Mouse (Mus musculus) MEL (cell line): ENCODE results near the gene Rasl10a. TPM values are rescaled to one million over a fixed set of nuclear protein-coding genes. Genes with fewer than 3 reads are reported as not detected.
A peak's percentile ranks its signal among the peaks of the same experiment; 100 is the strongest.

Source experiments
- DNase-seq: peaks from one replicate; pipeline ENCODE4 v3.0.0; 2011; ENCODE audit warnings: low read depth, low spot score
- H3K27ac ChIP-seq: 2 replicates; pipeline ENCODE4 v1.5.1; 2012; ENCODE audit warnings: low read depth, mild to moderate bottlenecking, control low read depth, low read length, moderate library complexity; ENCODE audit not compliant: control insufficient read depth
- H3K27me3 ChIP-seq, 2 experiments: fragments of 150-350 bp in 1 of 2; sonication (generic) in 1 of 2; 2 replicates each; pipeline ENCODE4 v1.6.1; 2012; ENCODE audit warnings: low read length in 2 of 2, mild to moderate bottlenecking in 2 of 2, improper control_type of control experiment in 1 of 2, moderate library complexity in 1 of 2; ENCODE audit not compliant: insufficient read depth in 2 of 2, control insufficient read depth in 1 of 2
- H3K36me3 ChIP-seq, 2 experiments: 2 replicates each; pipeline ENCODE4 v1.6.1; 2012 to 2014; ENCODE audit warnings: low read length in 2 of 2, improper control_type of control experiment in 1 of 2, inconsistent platforms in 1 of 2, mild to moderate bottlenecking in 1 of 2; ENCODE audit not compliant: insufficient read depth in 2 of 2, control insufficient read depth in 1 of 2
- H3K4me1 ChIP-seq, 2 experiments: fragments of 150-350 bp in 1 of 2; sonication (generic) in 1 of 2; 2 replicates each; pipeline ENCODE4 v1.6.1; 2012; ENCODE audit warnings: low read length in 2 of 2, improper control_type of control experiment in 1 of 2, mild to moderate bottlenecking in 1 of 2; ENCODE audit not compliant: insufficient read depth in 2 of 2, control insufficient read depth in 1 of 2
- H3K4me3 ChIP-seq, 2 experiments: fragments of 150-350 bp in 1 of 2; sonication (generic) in 1 of 2; 2 replicates each; pipeline ENCODE4 v1.5.1; 2012; ENCODE audit warnings: low read depth in 2 of 2, low read length in 2 of 2, mild to moderate bottlenecking in 2 of 2, moderate library complexity in 2 of 2, control low read depth in 1 of 2, improper control_type of control experiment in 1 of 2; ENCODE audit not compliant: control insufficient read depth in 1 of 2, insufficient read depth in 1 of 2
- H3K79me2 ChIP-seq: 2 replicates; pipeline ENCODE4 v1.6.1; 2012; ENCODE audit warnings: mild to moderate bottlenecking, low read length, moderate library complexity; ENCODE audit not compliant: control insufficient read depth, poor library complexity, insufficient read depth
- H3K9ac ChIP-seq: 2 replicates; pipeline ENCODE4 v1.6.1; 2012; ENCODE audit warnings: low read depth, mild to moderate bottlenecking, control low read depth, low read length, moderate library complexity; ENCODE audit not compliant: control insufficient read depth, poor library complexity, severe bottlenecking
- H3K9me3 ChIP-seq: fragments of 150-350 bp; sonication (generic); replicated peaks from 2 replicates; pipeline ENCODE4 v1.6.1; 2012; ENCODE audit warnings: mild to moderate bottlenecking, low read length, improper control_type of control experiment, moderate library complexity; ENCODE audit not compliant: insufficient read depth
- BHLHE40 ChIP-seq: IDR thresholded peaks from 2 replicates; pipeline ENCODE4 v1.6.1; 2012; ENCODE audit warnings: low read depth, mild to moderate bottlenecking, inconsistent platforms, low read length, improper control_type of control experiment, borderline replicate concordance
- CHD1 ChIP-seq: IDR thresholded peaks from 2 replicates; pipeline ENCODE4 v1.6.1; 2012; ENCODE audit warnings: low read depth, mild to moderate bottlenecking, inconsistent platforms, low read length, improper control_type of control experiment
- CHD2 ChIP-seq: IDR thresholded peaks from 2 replicates; pipeline ENCODE4 v1.6.1; 2011; ENCODE audit warnings: low read length, improper control_type of control experiment
- CTCF ChIP-seq, 3 experiments: IDR thresholded peaks in 2 of 3; conservative IDR thresholded peaks in 1 of 3; 2 replicates each; pipeline ENCODE4 v1.5.1; 2011 to 2012; ENCODE audit warnings: low read length in 3 of 3, low read depth in 2 of 3, mild to moderate bottlenecking in 2 of 3, improper control_type of control experiment in 1 of 3, inconsistent platforms in 1 of 3, mixed read lengths in 1 of 3, moderate library complexity in 1 of 3; ENCODE audit not compliant: control insufficient read depth in 1 of 3, insufficient read depth in 1 of 3, poor library complexity in 1 of 3, severe bottlenecking in 1 of 3
- E2F4 ChIP-seq: IDR thresholded peaks from 2 replicates; pipeline ENCODE4 v1.6.1; 2011; ENCODE audit warnings: low read depth, low read length, improper control_type of control experiment, borderline replicate concordance
- ELF1 ChIP-seq: IDR thresholded peaks from 2 replicates; pipeline ENCODE4 v1.6.1; 2014; ENCODE audit warnings: low read depth, mild to moderate bottlenecking, inconsistent platforms, low read length, improper control_type of control experiment, moderate library complexity
- ETS1 ChIP-seq: IDR thresholded peaks from 2 replicates; pipeline ENCODE4 v1.6.1; 2012; ENCODE audit warnings: low read depth, mild to moderate bottlenecking, inconsistent platforms, low read length, improper control_type of control experiment, moderate library complexity
- GABPA ChIP-seq: IDR thresholded peaks from 2 replicates; pipeline ENCODE4 v1.6.1; 2012; ENCODE audit warnings: low read depth, mild to moderate bottlenecking, inconsistent platforms, low read length, improper control_type of control experiment, moderate library complexity
- GATA1 ChIP-seq: IDR thresholded peaks from 2 replicates; pipeline ENCODE4 v1.6.1; 2011; ENCODE audit warnings: low read depth, low read length, improper control_type of control experiment
- HCFC1 ChIP-seq: IDR thresholded peaks from 2 replicates; pipeline ENCODE4 v1.6.1; 2012; ENCODE audit warnings: low read depth, mild to moderate bottlenecking, inconsistent platforms, low read length, improper control_type of control experiment, moderate library complexity
- JUND ChIP-seq: IDR thresholded peaks from 2 replicates; pipeline ENCODE4 v1.6.1; 2011; ENCODE audit warnings: low read depth, mild to moderate bottlenecking, improper control_type of control experiment, low read length
- KAT2A ChIP-seq: conservative IDR thresholded peaks from 2 replicates; pipeline ENCODE4 v1.6.1; 2012; ENCODE audit warnings: low read depth, low read length, improper control_type of control experiment, inconsistent platforms
- MAFK ChIP-seq: IDR thresholded peaks from 2 replicates; pipeline ENCODE4 v1.6.1; 2011; ENCODE audit warnings: low read depth, mild to moderate bottlenecking, low read length, improper control_type of control experiment, borderline replicate concordance
- MAX ChIP-seq: IDR thresholded peaks from 2 replicates; pipeline ENCODE4 v1.6.1; 2011; ENCODE audit warnings: low read length, improper control_type of control experiment
- MAZ ChIP-seq: IDR thresholded peaks from 2 replicates; pipeline ENCODE4 v1.6.1; 2012; ENCODE audit warnings: low read depth, mild to moderate bottlenecking, inconsistent platforms, low read length, improper control_type of control experiment
- MEF2A ChIP-seq: IDR thresholded peaks from 2 replicates; pipeline ENCODE4 v1.6.1; 2014; ENCODE audit warnings: low read depth, mild to moderate bottlenecking, inconsistent platforms, low read length, improper control_type of control experiment; ENCODE audit not compliant: poor library complexity, insufficient replicate concordance, severe bottlenecking; ENCODE audit errors: extremely low read depth
- MYB ChIP-seq: IDR thresholded peaks from 2 replicates; pipeline ENCODE4 v1.6.1; 2011; ENCODE audit warnings: mild to moderate bottlenecking, low read depth, low read length, improper control_type of control experiment
- MYC ChIP-seq: IDR thresholded peaks from 2 replicates; pipeline ENCODE4 v1.6.1; 2011; ENCODE audit warnings: low read depth, mild to moderate bottlenecking, low read length, improper control_type of control experiment, moderate library complexity
- NELFE ChIP-seq: IDR thresholded peaks from 2 replicates; pipeline ENCODE4 v1.6.1; 2011; ENCODE audit warnings: low read depth, low read length, improper control_type of control experiment
- POLR2A ChIP-seq, 2 experiments: IDR thresholded peaks; 2 replicates each; pipeline ENCODE4 v1.6.1; 2011 to 2012; ENCODE audit warnings: low read length in 2 of 2, mild to moderate bottlenecking in 2 of 2, control low read depth in 1 of 2, improper control_type of control experiment in 1 of 2, low read depth in 1 of 2, moderate library complexity in 1 of 2; ENCODE audit not compliant: control insufficient read depth in 1 of 2, insufficient read depth in 1 of 2, poor library complexity in 1 of 2
- POLR2AphosphoS2 ChIP-seq: IDR thresholded peaks from 2 replicates; pipeline ENCODE4 v1.6.1; 2011; ENCODE audit warnings: low read length, improper control_type of control experiment
- POLR2AphosphoS5 ChIP-seq: IDR thresholded peaks from 2 replicates; pipeline ENCODE4 v1.6.1; 2012; ENCODE audit warnings: low read depth, borderline replicate concordance, mild to moderate bottlenecking, inconsistent platforms, low read length, moderate library complexity, mixed read lengths
- RCOR1 ChIP-seq: IDR thresholded peaks from 2 replicates; pipeline ENCODE4 v1.6.1; 2012; ENCODE audit warnings: low read depth, mild to moderate bottlenecking, inconsistent platforms, low read length, improper control_type of control experiment
- SIN3A ChIP-seq: IDR thresholded peaks from 2 replicates; pipeline ENCODE4 v1.6.1; 2012; ENCODE audit warnings: low read length, improper control_type of control experiment, inconsistent platforms
- SMC3 ChIP-seq: IDR thresholded peaks from 2 replicates; pipeline ENCODE4 v1.6.1; 2011; ENCODE audit warnings: low read depth, low read length, improper control_type of control experiment
- TAL1 ChIP-seq: IDR thresholded peaks from 2 replicates; pipeline ENCODE4 v1.6.1; 2012; ENCODE audit warnings: mild to moderate bottlenecking, inconsistent platforms, low read length, moderate library complexity, mixed read lengths
- TBP ChIP-seq: IDR thresholded peaks from 2 replicates; pipeline ENCODE4 v1.8.0; 2011; ENCODE audit warnings: low read depth, low read length, improper control_type of control experiment
- UBTF ChIP-seq: IDR thresholded peaks from 2 replicates; pipeline ENCODE4 v1.6.1; 2012; ENCODE audit warnings: low read depth, mild to moderate bottlenecking, inconsistent platforms, low read length, improper control_type of control experiment, moderate library complexity, borderline replicate concordance; ENCODE audit not compliant: insufficient read depth
- USF1 ChIP-seq: IDR thresholded peaks from 2 replicates; pipeline ENCODE4 v1.6.1; 2014; ENCODE audit warnings: low read depth, mild to moderate bottlenecking, inconsistent platforms, low read length, improper control_type of control experiment, moderate library complexity
- USF2 ChIP-seq, 2 experiments: IDR thresholded peaks; 2 replicates each; pipeline ENCODE4 v1.6.1; 2011 to 2012; ENCODE audit warnings: improper control_type of control experiment in 2 of 2, low read length in 2 of 2, borderline replicate concordance in 1 of 2, inconsistent platforms in 1 of 2, low read depth in 1 of 2, mild to moderate bottlenecking in 1 of 2; ENCODE audit not compliant: insufficient read depth in 1 of 2
- ZC3H11A ChIP-seq: IDR thresholded peaks from 2 replicates; pipeline ENCODE4 v1.6.1; 2012; ENCODE audit warnings: low read depth, mild to moderate bottlenecking, inconsistent platforms, low read length, improper control_type of control experiment
- ZKSCAN1 ChIP-seq: IDR thresholded peaks from 2 replicates; pipeline ENCODE4 v1.6.1; 2012; ENCODE audit warnings: low read depth, mild to moderate bottlenecking, inconsistent platforms, low read length, improper control_type of control experiment, moderate library complexity
- ZMIZ1 ChIP-seq: IDR thresholded peaks from 2 replicates; pipeline ENCODE4 v1.6.1; 2012; ENCODE audit warnings: low read depth, mild to moderate bottlenecking, inconsistent platforms, low read length, improper control_type of control experiment, moderate library complexity
- ZNF384 ChIP-seq: IDR thresholded peaks from 2 replicates; pipeline ENCODE4 v1.6.1; 2012; ENCODE audit warnings: low read depth, mild to moderate bottlenecking, inconsistent platforms, low read length, improper control_type of control experiment
- polyA plus RNA-seq, 2 experiments: library from polyadenylated mRNA; stranded (reverse) in 1 of 2; unstranded in 1 of 2; fragments of >175 nt in 1 of 2; fragments of >200 nt in 1 of 2; gene quantifications; 2 replicates each; pipeline versions ENCODE4 v1.2.1 to v1.2.4; 2012; ENCODE audit warnings: low replicate concordance in 2 of 2, low read depth in 1 of 2; ENCODE audit not compliant: insufficient read length in 2 of 2, insufficient read depth in 1 of 2, missing spikeins in 1 of 2
- total RNA-seq: library from RNA; depleted of rRNA; stranded (reverse); fragments of 300-350 nt; gene quantifications from 2 replicates; pipeline ENCODE4 v1.2.3, GENCODE M21; 2012

Gene Rasl10a
- total and polyA plus RNA-seq, 3 experiments: 0.23 to 1.3 TPM; not detected in 1

DNA sequence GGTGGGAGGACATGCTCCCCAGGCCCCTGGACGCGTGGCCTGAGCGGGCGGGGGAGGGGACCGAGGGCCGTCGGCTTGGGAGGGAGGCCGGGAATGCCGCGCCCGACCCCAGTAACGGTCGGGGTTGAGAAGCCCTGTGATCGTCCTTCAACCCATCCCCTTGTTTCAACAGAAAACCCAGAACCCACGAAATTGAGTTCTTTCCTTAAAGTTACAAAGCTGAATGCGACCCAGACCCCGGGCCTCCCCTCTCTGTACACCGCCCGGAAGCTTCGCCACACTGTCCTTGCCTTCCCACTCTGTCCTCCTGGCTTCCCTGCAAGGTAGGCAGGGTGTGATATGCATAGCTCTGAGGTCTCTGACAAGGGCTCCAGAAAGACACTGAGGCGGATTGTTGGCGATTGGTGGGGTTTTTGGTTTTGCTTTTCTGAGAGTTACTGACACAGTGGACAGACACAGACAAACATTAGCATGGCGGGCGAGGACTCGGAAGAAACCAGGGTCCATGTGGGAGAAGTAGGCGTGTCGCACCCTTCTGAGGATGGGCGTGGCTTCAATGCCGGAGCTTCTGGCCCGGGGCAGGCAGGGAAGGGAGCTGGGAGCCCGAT, 41.8 kb downstream of the Rasl10a start (continued):
- TF ChIP-seq GABPA: no peak
- TF ChIP-seq E2F4: peak; percentile 66; the same call in 1 of the 2 replicates

DNA sequence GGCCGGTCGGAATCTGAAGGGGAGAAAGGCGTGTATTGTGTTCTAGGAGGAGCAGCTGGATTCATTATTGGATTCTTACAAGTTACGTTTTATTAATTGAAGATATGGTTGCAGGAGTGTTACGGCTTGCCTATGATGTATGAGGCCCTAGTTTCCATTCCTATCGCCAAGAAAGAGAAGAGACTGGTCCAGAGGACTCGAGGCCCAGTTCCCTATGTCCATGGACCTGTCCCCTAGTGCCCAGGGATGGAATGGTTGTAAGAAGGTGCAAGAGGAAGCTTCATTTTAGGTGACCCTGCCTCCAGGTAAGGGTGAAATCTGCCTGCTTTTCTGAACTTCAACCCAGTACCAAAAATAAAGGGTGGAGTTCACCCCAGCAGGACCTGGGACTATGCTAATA, 42.4 kb downstream of the Rasl10a start:
- H3K9ac ChIP-seq: peak overlapping the region; percentile 99
- H3K27ac ChIP-seq: peak overlapping the region; percentile 75
- H3K9me3 ChIP-seq: no peaks in the 10 kb centered on the region
- H3K79me2 ChIP-seq: peaks cover 62% of the 10 kb centered on the region
- DNase-seq: no peak
- H3K27me3 ChIP-seq: no peaks in the 10 kb centered on the region
- peak overlapping the region; percentile 90 to 94 for H3K4me3 ChIP-seq
- H3K36me3 ChIP-seq: peaks cover 7 to 47% of the 10 kb centered on the region in 2 experiments
- H3K4me1 ChIP-seq: peaks cover 19 to 40% of the 10 kb centered on the region in 2 experiments
- TF ChIP-seq POLR2AphosphoS5: no peak
- 0 out of 2 replicates have a peak, but pooled peaks have one; percentile 29 for TF ChIP-seq ETS1
- TF ChIP-seq MAFK: no peak
- no peak for TF ChIP-seq MYB
- peak in 1 of 3 experiments; percentile 20; a peak in 2 of 6 replicates for TF ChIP-seq CTCF (IDR thresholded peaks at IDR 0.05 in 2 of 3, conservative IDR thresholded peaks at IDR 0.05 in 1 of 3; ENCODE audit: control insufficient read depth in 1 of 3, insufficient read depth in 1 of 3, low read depth in 2 of 3, low read length in 3 of 3, poor library complexity in 1 of 3, severe bottlenecking in 1 of 3)
- no peak for TF ChIP-seq JUND
- no peak for TF ChIP-seq USF1
- TF ChIP-seq BHLHE40: no peak
- TF ChIP-seq SIN3A: no peak
- no peak for TF ChIP-seq MAX
- no peak for TF ChIP-seq POLR2A (IDR thresholded peaks at IDR 0.05; ENCODE audit: control insufficient read depth in 1 of 2, insufficient read depth in 1 of 2, low read depth in 1 of 2, low read length in 2 of 2, poor library complexity in 1 of 2)
- no peak for TF ChIP-seq POLR2AphosphoS2
- TF ChIP-seq MYC: no peak
- TF ChIP-seq GATA1: no peak
- TF ChIP-seq NELFE: no peak
- no peak for TF ChIP-seq E2F4
- TF ChIP-seq MEF2A: no peak
- no peak for TF ChIP-seq TBP
- TF ChIP-seq ZNF384: no peak
- TF ChIP-seq GABPA: no peak
- TF ChIP-seq UBTF: no peak
- TF ChIP-seq SMC3: no peak
- TF ChIP-seq ZMIZ1: no peak
- TF ChIP-seq USF2 (IDR thresholded peaks at IDR 0.05; ENCODE audit: borderline replicate concordance in 1 of 2, insufficient read depth in 1 of 2, low read depth in 1 of 2, low read length in 2 of 2): no peak
- no peak for TF ChIP-seq MAZ
- peak; percentile 74; the same call in 1 of the 2 replicates for TF ChIP-seq CHD1
- 0 out of 2 replicates have a peak, but pooled peaks have one; percentile 40 for TF ChIP-seq KAT2A
- no peak for TF ChIP-seq TAL1
- no peak for TF ChIP-seq ELF1
- TF ChIP-seq ZC3H11A: no peak
- TF ChIP-seq CHD2: no peak
- no peak for TF ChIP-seq HCFC1
- no peak for TF ChIP-seq ZKSCAN1
- TF ChIP-seq RCOR1: 0 out of 2 replicates have a peak, but pooled peaks have one; percentile 2
